Mouse (Mus musculus): ENCODE measurements around the gene Agap3. TPM values are rescaled to one million over a fixed set of nuclear protein-coding genes. Genes with fewer than 3 reads are reported as not detected.

Gene Agap3
- total and polyA plus RNA-seq, 3 experiments = 116 to 203 (median 138) TPM

- no peak overlapping the region for H3K27ac ChIP-seq (ENCODE audit: control insufficient read depth, low read depth, low read length)
- TF ChIP-seq MYC (IDR thresholded peaks at IDR 0.05; ENCODE audit: low read depth, low read length) (no peak), E2F4 (IDR thresholded peaks at IDR 0.05; ENCODE audit: borderline replicate concordance, low read depth, low read length) (no peak), POLR2AphosphoS5 (IDR thresholded peaks at IDR 0.05; ENCODE audit: borderline replicate concordance, low read depth, low read length) (no peak), CHD1 (IDR thresholded peaks at IDR 0.05; ENCODE audit: low read depth, low read length) (no peak), MAZ (IDR thresholded peaks at IDR 0.05; ENCODE audit: low read depth, low read length) (no peak), MAX (IDR thresholded peaks at IDR 0.05; ENCODE audit: low read length) (no peak), ZC3H11A (IDR thresholded peaks at IDR 0.05; ENCODE audit: low read depth, low read length) (no peak), POLR2A (IDR thresholded peaks at IDR 0.05; ENCODE audit: control insufficient read depth in 1 of 2, insufficient read depth in 1 of 2, low read depth in 1 of 2, low read length in 2 of 2, poor library complexity in 1 of 2) (no peak), MXI1 (IDR thresholded peaks at IDR 0.05; ENCODE audit: low read depth, low read length) (no peak), HCFC1 (IDR thresholded peaks at IDR 0.05; ENCODE audit: low read depth, low read length) (no peak), UBTF (IDR thresholded peaks at IDR 0.05; ENCODE audit: borderline replicate concordance, insufficient read depth, low read depth, low read length) (no peak)
- H3K27me3 ChIP-seq (ENCODE audit: control insufficient read depth in 1 of 2, insufficient read depth in 2 of 2, low read length in 2 of 2) = peaks cover 1 to 6% of the 10 kb centered on the region in 2 experiments; a peak in 3 of 4 replicates
- H3K9ac ChIP-seq (ENCODE audit: control insufficient read depth, low read depth, low read length, poor library complexity, severe bottlenecking) = no peak overlapping the region
- H3K4me3 ChIP-seq (ENCODE audit: control insufficient read depth in 1 of 2, insufficient read depth in 1 of 2, low read depth in 2 of 2, low read length in 2 of 2) = no peak overlapping the region
- H3K9me3 ChIP-seq (replicated peaks; ENCODE audit: insufficient read depth, low read length) = no peaks in the 10 kb centered on the region
- H3K79me2 ChIP-seq (ENCODE audit: control insufficient read depth, insufficient read depth, low read length, poor library complexity) = no peaks in the 10 kb centered on the region
- H3K36me3 ChIP-seq (ENCODE audit: control insufficient read depth in 1 of 2, insufficient read depth in 2 of 2, low read length in 2 of 2) = peaks cover 0 to 8% of the 10 kb centered on the region in 2 experiments; a peak in 2 of 4 replicates
- no peak for DNase-seq (ENCODE audit: low read depth, low spot score)
- peaks cover 1 to 7% of the 10 kb centered on the region in 2 experiments; a peak in 3 of 4 replicates for H3K4me1 ChIP-seq (ENCODE audit: control insufficient read depth in 1 of 2, insufficient read depth in 2 of 2, low read length in 2 of 2)
These were observed 81.4 kb downstream of the Agap3 start for GRCm38 (mm10) chr5:24533391-24533790.

- Histone ChIP-seq H3K36me3 (ENCODE audit: control insufficient read depth in 1 of 2, insufficient read depth in 2 of 2, low read length in 2 of 2) (peaks cover 0 to 6% of the 10 kb centered on the region in 2 experiments; a peak in 2 of 4 replicates), H3K9me3 (replicated peaks; ENCODE audit: insufficient read depth, low read length) (no peaks in the 10 kb centered on the region), H3K27me3 (ENCODE audit: control insufficient read depth in 1 of 2, insufficient read depth in 2 of 2, low read length in 2 of 2) (peaks cover 3 to 6% of the 10 kb centered on the region in 2 experiments), H3K27ac (ENCODE audit: control insufficient read depth, low read depth, low read length) (no peak overlapping the region), H3K4me3 (ENCODE audit: control insufficient read depth in 1 of 2, insufficient read depth in 1 of 2, low read depth in 2 of 2, low read length in 2 of 2) (no peak overlapping the region), H3K4me1 (ENCODE audit: control insufficient read depth in 1 of 2, insufficient read depth in 2 of 2, low read length in 2 of 2) (peaks cover 0 to 4% of the 10 kb centered on the region in 2 experiments; a peak in 2 of 4 replicates), H3K79me2 (ENCODE audit: control insufficient read depth, insufficient read depth, low read length, poor library complexity) (no peaks in the 10 kb centered on the region), H3K9ac (ENCODE audit: control insufficient read depth, low read depth, low read length, poor library complexity, severe bottlenecking) (no peak overlapping the region)
- peak; percentile 61 for DNase-seq (ENCODE audit: low read depth, low spot score)
- TF ChIP-seq CTCF (IDR thresholded peaks at IDR 0.05 in 2 of 3, conservative IDR thresholded peaks at IDR 0.05 in 1 of 3; ENCODE audit: control insufficient read depth in 1 of 3, insufficient read depth in 1 of 3, low read depth in 2 of 3, low read length in 3 of 3, poor library complexity in 1 of 3, severe bottlenecking in 1 of 3) = peak; percentile 57 to 66 (median 64)
- TF ChIP-seq USF1 (IDR thresholded peaks at IDR 0.05; ENCODE audit: low read depth, low read length) = no peak
- TF ChIP-seq SMC3 (IDR thresholded peaks at IDR 0.05; ENCODE audit: low read depth, low read length) = peak; percentile 70
- peak; percentile 51 for TF ChIP-seq RAD21 (IDR thresholded peaks at IDR 0.05; ENCODE audit: low read depth, low read length)
- TF ChIP-seq MYB (IDR thresholded peaks at IDR 0.05; ENCODE audit: low read depth, low read length) = no peak
- peak; percentile 61 for TF ChIP-seq ZC3H11A (IDR thresholded peaks at IDR 0.05; ENCODE audit: low read depth, low read length)
- TF ChIP-seq SIN3A (IDR thresholded peaks at IDR 0.05; ENCODE audit: low read length) = no peak
These were observed 82.3 kb downstream of the Agap3 start for GRCm38 (mm10) chr5:24534292-24534691.
